Mouse (Mus musculus) cortical plate, adult 2 months (tissue): ENCODE measurements around the gene Nrros.

Experiments
- CTCF ChIP-seq: fragments of 200-500 bp; IDR thresholded peaks from 2 replicates; pipeline ENCODE4 v1.5.1; 2011; ENCODE audit warnings: mild to moderate bottlenecking, control low read depth, low read length; ENCODE audit not compliant: insufficient read depth; ENCODE audit errors: extremely low read depth
- POLR2A ChIP-seq: fragments of 200-500 bp; IDR thresholded peaks from 2 replicates; pipeline ENCODE4 v1.6.1; 2011; ENCODE audit warnings: mild to moderate bottlenecking, low read length, control low read depth; ENCODE audit not compliant: insufficient read depth; ENCODE audit errors: extremely low read depth

DNA sequence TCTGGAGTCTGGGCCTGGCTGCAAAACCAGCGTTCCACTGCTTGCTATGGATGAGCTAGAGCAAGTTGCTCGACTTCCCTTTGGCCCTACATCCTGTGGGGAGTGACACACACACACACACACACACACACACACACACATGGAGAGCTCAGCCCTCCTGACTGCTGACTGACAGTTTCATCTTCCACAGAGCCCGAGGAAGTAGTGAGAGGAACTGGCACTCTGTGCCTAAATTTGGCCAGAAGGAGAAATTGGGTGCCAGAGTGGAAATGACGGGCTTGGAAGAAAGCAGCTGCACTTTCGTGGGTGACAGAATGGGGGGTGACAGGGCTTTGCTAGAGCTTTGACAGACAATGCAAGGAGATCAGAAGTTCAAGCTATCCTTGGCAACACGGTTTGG lies 23.7 kb upstream of the Nrros start:
- TF ChIP-seq POLR2A: no peak
- TF ChIP-seq CTCF: no peak
